Mouse (Mus musculus) midbrain, embryonic 11.5 days (tissue): ENCODE data around the gene Krtcap2. TPM values are rescaled to one million over a fixed set of nuclear protein-coding genes. Genes with fewer than 3 reads are reported as not detected.

Experiments used
- ATAC-seq: fragments of 200-750 bp; cut with Nextera tagmentation; 2 replicates; pipeline ENCODE4 v1.8.0; 2017; ENCODE audit warnings: moderate TSS enrichment, moderate library complexity; ENCODE audit not compliant: low FRiP score
- DNase-seq: peaks from one replicate; pipeline ENCODE4 v3.0.0; 2015; ENCODE audit warnings: low spot score; ENCODE audit errors: missing footprints
- H3K27ac ChIP-seq: fragments of 300-500 bp; sonication (generic); 2 replicates; pipeline ENCODE4 v1.5.1; 2014; ENCODE audit warnings: low read depth, low read length
- H3K27me3 ChIP-seq: fragments of 300-500 bp; sonication (generic); 2 replicates; pipeline ENCODE4 v1.6.1; 2014; ENCODE audit warnings: mild to moderate bottlenecking, low read length, moderate library complexity, mixed read lengths; ENCODE audit not compliant: control insufficient read depth, insufficient read depth
- H3K36me3 ChIP-seq: fragments of 300-500 bp; sonication (generic); 2 replicates; pipeline ENCODE4 v1.6.1; 2014; ENCODE audit warnings: mild to moderate bottlenecking, low read length, moderate library complexity, mixed read lengths; ENCODE audit not compliant: control insufficient read depth, insufficient read depth
- H3K4me1 ChIP-seq: fragments of 300-500 bp; sonication (generic); 2 replicates; pipeline ENCODE4 v1.6.1; 2014; ENCODE audit warnings: low read length; ENCODE audit not compliant: control insufficient read depth, insufficient read depth
- H3K4me2 ChIP-seq: fragments of 300-500 bp; sonication (generic); 2 replicates; pipeline ENCODE4 v1.6.1; 2014; ENCODE audit warnings: mild to moderate bottlenecking, moderate library complexity
- H3K4me3 ChIP-seq: fragments of 300-500 bp; sonication (generic); 2 replicates; pipeline ENCODE4 v1.5.1; 2014; ENCODE audit warnings: low read depth, low read length
- H3K9ac ChIP-seq: fragments of 300-500 bp; sonication (generic); 2 replicates; pipeline ENCODE4 v1.6.1; 2014; ENCODE audit warnings: low read length
- H3K9me3 ChIP-seq: fragments of 300-500 bp; sonication (generic); 2 replicates; pipeline ENCODE4 v1.6.1; 2016; ENCODE audit warnings: low read length; ENCODE audit not compliant: control insufficient read depth
- whole genome bisulfite sequencing: fragments of 180-500 bp; shearing (Covaris S2); extraction: QIAGEN DNeasy Blood & Tissue Kit; methylation state at CpG from one replicate; pipeline ENCODE4 v1.1.7; 2014; 5-methylcytosine and 5-hydroxymethylcytosine counted together
- polyA plus RNA-seq: library from polyadenylated mRNA; unstranded; fragments of >200 nt; fragmentation: Nextera tagmentation; extraction: Ambion mirVana; gene quantifications from 2 replicates; pipeline ENCODE4 v1.2.1, GENCODE M21; 2014

Gene Krtcap2
- polyA plus RNA-seq, 1 experiment from 2014 or later: 270 TPM

GRCm38 (mm10) chr3:89280050-89280605 is 34.4 kb downstream of the Krtcap2 start:
- Histone ChIP-seq H3K4me2 (peak overlapping the region; percentile 91), H3K4me3 (peak overlapping the region; percentile 40), H3K9me3 (no peaks in the 10 kb centered on the region), H3K27ac (no peak overlapping the region), H3K36me3 (no peaks in the 10 kb centered on the region), H3K27me3 (peaks cover 41% of the 10 kb centered on the region), H3K9ac (no peak overlapping the region), H3K4me1 (peaks cover 21% of the 10 kb centered on the region)
- peak; percentile 15; the same call in 1 of the 2 replicates for ATAC-seq
- under 1% methylated on average over 29 of the region's 29 CpGs for WGBS
- DNase-seq: no peak

- peak within 1 kb of the TSS; percentile 91 for H3K4me2 ChIP-seq
- ATAC-seq: peak; percentile 39
- peak within 1 kb of the TSS; percentile 40 for H3K4me3 ChIP-seq
- H3K27ac ChIP-seq: no peak within 1 kb of the TSS
- H3K27me3 ChIP-seq: peaks cover 41% of the 10 kb centered on the region
- H3K9me3 ChIP-seq: no peaks in the 10 kb centered on the region
- DNase-seq: peak; percentile 97
- no peaks in the 10 kb centered on the region for H3K36me3 ChIP-seq
- peaks cover 21% of the 10 kb centered on the region for H3K4me1 ChIP-seq
- H3K9ac ChIP-seq: peak within 1 kb of the TSS; percentile 61
- under 1% methylated on average over 52 of the region's 52 CpGs for WGBS
These were observed 35.1 kb downstream of the Krtcap2 start, which contains the start of gene Efna1 for GRCm38 (mm10) chr3:89280606-89281511. Gene Efna1, minus strand, starts transcription at chr3:89281142.

GRCm38 (mm10) chr3:89281579-89282290 is 36.0 kb downstream of the Krtcap2 start:
- Histone ChIP-seq H3K4me1 (peaks cover 21% of the 10 kb centered on the region), H3K4me3 (peak overlapping the region; percentile 40), H3K4me2 (peak overlapping the region; percentile 91), H3K36me3 (no peaks in the 10 kb centered on the region), H3K27me3 (peaks cover 41% of the 10 kb centered on the region), H3K9me3 (no peaks in the 10 kb centered on the region), H3K9ac (peak overlapping the region; percentile 61), H3K27ac (no peak overlapping the region)
- peak; percentile 33; the same call in 1 of the 2 replicates for ATAC-seq
- DNase-seq: peak; percentile 99
- WGBS: 12% methylated on average over 20 of the region's 20 CpGs

GRCm38 (mm10) chr3:89282291-89282643 is 36.5 kb downstream of the Krtcap2 start:
- Histone ChIP-seq H3K4me3 (no peak overlapping the region), H3K27me3 (peaks cover 39% of the 10 kb centered on the region), H3K9ac (peak overlapping the region; percentile 47), H3K27ac (no peak overlapping the region), H3K9me3 (no peaks in the 10 kb centered on the region), H3K4me2 (no peak overlapping the region), H3K4me1 (peaks cover 21% of the 10 kb centered on the region), H3K36me3 (no peaks in the 10 kb centered on the region)
- ATAC-seq (no peak), DNase-seq (peak; percentile 88)
- WGBS: 22% methylated on average over 4 of the region's 4 CpGs

- Histone ChIP-seq H3K9me3 (no peaks in the 10 kb centered on the region), H3K4me3 (no peak overlapping the region), H3K27me3 (peaks cover 26% of the 10 kb centered on the region), H3K4me1 (peaks cover 19% of the 10 kb centered on the region), H3K36me3 (no peaks in the 10 kb centered on the region), H3K4me2 (no peak overlapping the region), H3K27ac (no peak overlapping the region), H3K9ac (no peak overlapping the region)
- ATAC-seq (no peak), DNase-seq (no peak)
- WGBS: 91% methylated on average over 3 of the region's 3 CpGs
These were observed 38.5 kb downstream of the Krtcap2 start for GRCm38 (mm10) chr3:89284261-89284660.

- Histone ChIP-seq H3K4me3 (no peak overlapping the region), H3K4me2 (no peak overlapping the region), H3K27me3 (peaks cover 14% of the 10 kb centered on the region), H3K27ac (no peak overlapping the region), H3K4me1 (peaks cover 8% of the 10 kb centered on the region), H3K9ac (no peak overlapping the region), H3K36me3 (no peaks in the 10 kb centered on the region), H3K9me3 (no peaks in the 10 kb centered on the region)
- 44% methylated on average over 2 of the region's 2 CpGs for WGBS
- ATAC-seq (no peak), DNase-seq (peak; percentile 82)
These were observed 39.8 kb downstream of the Krtcap2 start for GRCm38 (mm10) chr3:89285526-89285925.

GRCm38 (mm10) chr3:89287286-89287685 is 41.5 kb downstream of the Krtcap2 start:
- DNase-seq: peak; percentile 80
- ATAC-seq: no peak
- no peak overlapping the region for H3K9ac ChIP-seq
- no peaks in the 10 kb centered on the region for H3K27me3 ChIP-seq
- no peaks in the 10 kb centered on the region for H3K36me3 ChIP-seq
- no peaks in the 10 kb centered on the region for H3K9me3 ChIP-seq
- no peaks in the 10 kb centered on the region for H3K4me1 ChIP-seq
- H3K4me3 ChIP-seq: no peak overlapping the region
- H3K4me2 ChIP-seq: no peak overlapping the region
- no peak overlapping the region for H3K27ac ChIP-seq
- 71% methylated on average over 5 of the region's 5 CpGs for WGBS

GRCm38 (mm10) chr3:89288503-89288928 is 42.8 kb downstream of the Krtcap2 start:
- H3K4me2 ChIP-seq: no peak overlapping the region
- ATAC-seq (no peak), DNase-seq (no peak)
- H3K27ac ChIP-seq: no peak overlapping the region
- no peaks in the 10 kb centered on the region for H3K27me3 ChIP-seq
- WGBS: 62% methylated on average over 7 of the region's 7 CpGs
- no peak overlapping the region for H3K9ac ChIP-seq
- no peak overlapping the region for H3K4me3 ChIP-seq
- H3K4me1 ChIP-seq: no peaks in the 10 kb centered on the region
- no peaks in the 10 kb centered on the region for H3K9me3 ChIP-seq
- no peaks in the 10 kb centered on the region for H3K36me3 ChIP-seq
